Mouse (Mus musculus): ENCODE results near the gene A730061H03Rik. TPM values are rescaled to one million over a fixed set of nuclear protein-coding genes. Genes with fewer than 3 reads are reported as not detected.

Gene A730061H03Rik
- polyA plus RNA-seq, 1 experiment: not detected

GRCm38 (mm10) chr14:55589271-55589670 lies 29.1 kb upstream of the A730061H03Rik start:
- H3K27me3 ChIP-seq (ENCODE audit: control insufficient read depth, insufficient read depth, low read length): no peaks in the 10 kb centered on the region
- H3K4me3 ChIP-seq (ENCODE audit: low read depth, low read length): peak overlapping the region; percentile 48
- H3K36me3 ChIP-seq (ENCODE audit: control insufficient read depth, insufficient read depth, low read length): peaks cover 21% of the 10 kb centered on the region
- TF ChIP-seq CTCF (IDR thresholded peaks at IDR 0.05; ENCODE audit: extremely low read depth, insufficient read length, insufficient replicate concordance, low read depth, low read length) (no peak), POLR2A (IDR thresholded peaks at IDR 0.05; ENCODE audit: low read depth, low read length) (no peak)
- no peak overlapping the region for H3K27ac ChIP-seq (ENCODE audit: insufficient read depth, low read depth, low read length)
- peaks cover 6% of the 10 kb centered on the region for H3K4me1 ChIP-seq (ENCODE audit: control insufficient read depth, insufficient read depth, insufficient read length, low read length)
- 90% methylated on average over 5 of the region's 5 CpGs for WGBS

- Histone ChIP-seq H3K27ac (ENCODE audit: insufficient read depth, low read depth, low read length) (peak overlapping the region; percentile 93), H3K4me3 (ENCODE audit: low read depth, low read length) (no peak overlapping the region), H3K4me1 (ENCODE audit: control insufficient read depth, insufficient read depth, insufficient read length, low read length) (peaks cover 3% of the 10 kb centered on the region; the same call in 1 of the 2 replicates), H3K36me3 (ENCODE audit: control insufficient read depth, insufficient read depth, low read length) (peaks cover 29% of the 10 kb centered on the region), H3K27me3 (ENCODE audit: control insufficient read depth, insufficient read depth, low read length) (no peaks in the 10 kb centered on the region)
- no peak for TF ChIP-seq CTCF (IDR thresholded peaks at IDR 0.05; ENCODE audit: extremely low read depth, insufficient read length, insufficient replicate concordance, low read depth, low read length)
- no peak for TF ChIP-seq POLR2A (IDR thresholded peaks at IDR 0.05; ENCODE audit: low read depth, low read length)
- WGBS: 47% methylated on average over 2 of the region's 2 CpGs
Measured at GRCm38 (mm10) chr14:55586149-55586548, 25.9 kb upstream of the A730061H03Rik start.

GRCm38 (mm10) chr14:55585566-55585960 lies 25.4 kb upstream of the A730061H03Rik start:
- H3K27ac ChIP-seq (ENCODE audit: insufficient read depth, low read depth, low read length): peak overlapping the region; percentile 93
- H3K36me3 ChIP-seq (ENCODE audit: control insufficient read depth, insufficient read depth, low read length): peaks cover 35% of the 10 kb centered on the region
- H3K4me1 ChIP-seq (ENCODE audit: control insufficient read depth, insufficient read depth, insufficient read length, low read length): peaks cover 3% of the 10 kb centered on the region; the same call in 1 of the 2 replicates
- H3K4me3 ChIP-seq (ENCODE audit: low read depth, low read length): peak overlapping the region; percentile 26; the same call in 1 of the 2 replicates
- no peak for TF ChIP-seq CTCF (IDR thresholded peaks at IDR 0.05; ENCODE audit: extremely low read depth, insufficient read length, insufficient replicate concordance, low read depth, low read length)
- TF ChIP-seq POLR2A (IDR thresholded peaks at IDR 0.05; ENCODE audit: low read depth, low read length): peak; percentile 29; the same call in 1 of the 2 replicates
- H3K27me3 ChIP-seq (ENCODE audit: control insufficient read depth, insufficient read depth, low read length): no peaks in the 10 kb centered on the region
- 19% methylated on average over 6 of the region's 6 CpGs for WGBS

GRCm38 (mm10) chr14:55584702-55585565 lies 24.7 kb upstream of the A730061H03Rik start, which contains the start of gene Emc9:
Gene Emc9, minus strand, starts transcription at chr14:55585302.
- 3% methylated on average over 43 of the region's 43 CpGs for WGBS

GRCm38 (mm10) chr14:55584303-55584701 lies 24.1 kb upstream of the A730061H03Rik start:
- TF ChIP-seq POLR2A (IDR thresholded peaks at IDR 0.05; ENCODE audit: low read depth, low read length) (no peak), CTCF (IDR thresholded peaks at IDR 0.05; ENCODE audit: extremely low read depth, insufficient read length, insufficient replicate concordance, low read depth, low read length) (no peak)
- 37% methylated on average over 5 of the region's 5 CpGs for WGBS
- Histone ChIP-seq H3K27me3 (ENCODE audit: control insufficient read depth, insufficient read depth, low read length) (no peaks in the 10 kb centered on the region), H3K27ac (ENCODE audit: insufficient read depth, low read depth, low read length) (no peak overlapping the region), H3K4me3 (ENCODE audit: low read depth, low read length) (peak overlapping the region; percentile 70), H3K36me3 (ENCODE audit: control insufficient read depth, insufficient read depth, low read length) (peaks cover 46% of the 10 kb centered on the region), H3K4me1 (ENCODE audit: control insufficient read depth, insufficient read depth, insufficient read length, low read length) (peaks cover under 1% of the 10 kb centered on the region; the same call in 1 of the 2 replicates)

More at GRCm38 (mm10) chr14:55584702-55585565, 24.7 kb upstream of the A730061H03Rik start, which contains the start of gene Emc9:
- TF ChIP-seq POLR2A (IDR thresholded peaks at IDR 0.05; ENCODE audit: low read depth, low read length): no peak
- no peak for TF ChIP-seq CTCF (IDR thresholded peaks at IDR 0.05; ENCODE audit: extremely low read depth, insufficient read length, insufficient replicate concordance, low read depth, low read length)
- Histone ChIP-seq H3K4me1 (ENCODE audit: control insufficient read depth, insufficient read depth, insufficient read length, low read length) (peaks cover 3% of the 10 kb centered on the region; the same call in 1 of the 2 replicates), H3K27ac (ENCODE audit: insufficient read depth, low read depth, low read length) (peak within 1 kb of the TSS; percentile 93), H3K4me3 (ENCODE audit: low read depth, low read length) (peak within 1 kb of the TSS; percentile 70), H3K36me3 (ENCODE audit: control insufficient read depth, insufficient read depth, low read length) (peaks cover 41% of the 10 kb centered on the region), H3K27me3 (ENCODE audit: control insufficient read depth, insufficient read depth, low read length) (no peaks in the 10 kb centered on the region)

- Histone ChIP-seq H3K4me3 (ENCODE audit: low read depth, low read length) (no peak overlapping the region), H3K36me3 (ENCODE audit: control insufficient read depth, insufficient read depth, low read length) (peaks cover 32% of the 10 kb centered on the region), H3K4me1 (ENCODE audit: control insufficient read depth, insufficient read depth, insufficient read length, low read length) (no peaks in the 10 kb centered on the region; the same call in 1 of the 2 replicates), H3K27me3 (ENCODE audit: control insufficient read depth, insufficient read depth, low read length) (no peaks in the 10 kb centered on the region), H3K27ac (ENCODE audit: insufficient read depth, low read depth, low read length) (no peak overlapping the region)
- WGBS: 66% methylated on average over 9 of the region's 9 CpGs
- TF ChIP-seq CTCF (IDR thresholded peaks at IDR 0.05; ENCODE audit: extremely low read depth, insufficient read length, insufficient replicate concordance, low read depth, low read length) (peak; percentile 72; the same call in 1 of the 2 replicates), POLR2A (IDR thresholded peaks at IDR 0.05; ENCODE audit: low read depth, low read length) (no peak)
Measured at GRCm38 (mm10) chr14:55581981-55582681, 21.9 kb upstream of the A730061H03Rik start.
